Mouse (Mus musculus): Measurements from ENCODE around the gene Cbx5. TPM values are rescaled to one million over a fixed set of nuclear protein-coding genes. Genes with fewer than 3 reads are reported as not detected.

Gene Cbx5
- total RNA-seq, 4 experiments from 2014 or later = 25.0 to 34.2 (median 28.9) TPM

DNA sequence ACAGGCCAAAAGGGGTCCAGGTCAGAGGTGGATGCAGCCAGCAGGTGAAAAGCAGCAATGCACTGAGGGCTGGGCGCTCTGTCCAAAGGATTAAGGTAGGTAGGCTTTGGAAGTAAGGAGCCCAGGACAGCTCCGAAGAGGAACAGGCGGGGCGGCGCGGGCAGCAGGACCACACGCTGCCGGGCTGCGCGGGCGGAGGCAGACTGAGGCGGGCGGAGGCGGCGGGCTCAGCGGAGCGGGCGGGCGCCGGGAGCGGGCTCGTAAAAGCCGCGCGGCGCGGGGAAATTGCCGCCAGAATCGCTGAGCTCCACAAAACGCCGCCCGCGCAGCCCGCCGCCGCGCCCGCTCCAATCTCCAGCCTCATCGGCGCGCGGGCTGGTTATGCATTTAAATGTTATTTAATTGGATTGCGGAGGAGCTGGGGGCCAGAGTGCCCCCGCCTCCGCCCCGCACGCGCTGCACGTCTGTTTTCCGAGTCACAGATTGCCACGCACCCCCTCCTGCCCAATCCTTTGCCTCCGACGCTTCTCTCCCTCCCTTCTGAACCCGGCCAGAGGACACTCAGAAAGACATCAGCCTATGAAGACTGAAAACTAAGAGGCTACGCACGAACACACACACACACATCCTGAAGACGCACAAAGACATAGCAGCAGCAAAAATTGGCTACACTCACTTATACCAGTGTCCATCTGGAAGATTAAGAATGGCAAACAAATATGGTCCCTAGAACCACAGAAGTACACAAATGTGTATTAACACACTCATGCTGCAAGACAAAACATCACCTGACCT, 92.8 kb downstream of the Cbx5 start:
- no peak for DNase-seq (ENCODE audit: low spot score in 2 of 2)

DNA sequence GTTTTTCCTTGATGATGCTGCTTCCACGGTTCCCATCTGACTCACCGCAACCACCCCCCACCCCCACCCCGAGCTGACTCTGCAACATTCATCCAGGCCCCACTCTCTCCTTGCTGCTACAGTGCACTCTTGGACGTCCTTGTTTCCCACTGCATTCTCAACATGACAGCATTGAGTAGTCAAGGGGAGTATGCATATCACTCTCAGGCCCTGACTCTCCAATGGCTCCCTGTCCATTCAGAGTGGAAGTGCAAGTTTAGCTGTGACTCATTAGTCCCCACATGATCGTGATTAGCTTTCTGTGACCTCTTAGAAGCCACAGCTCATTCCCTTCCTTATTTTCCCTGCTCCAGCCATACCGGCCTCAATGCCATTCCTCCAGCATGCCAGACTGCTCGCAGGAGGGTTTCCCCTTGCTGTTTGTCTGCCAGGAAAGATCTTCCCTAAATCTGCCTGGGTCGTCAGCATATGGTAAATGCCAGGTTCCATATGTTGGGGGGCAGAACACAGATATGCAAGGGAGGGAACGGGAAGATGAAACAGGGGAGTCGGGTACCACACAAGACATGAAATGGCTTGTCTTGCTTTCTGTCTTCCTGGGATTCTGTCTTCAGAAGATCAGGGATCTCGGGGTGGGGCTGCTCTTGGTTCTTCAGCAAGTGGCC, 93.8 kb downstream of the Cbx5 start:
- no peak for DNase-seq (ENCODE audit: low spot score in 2 of 2)

DNA sequence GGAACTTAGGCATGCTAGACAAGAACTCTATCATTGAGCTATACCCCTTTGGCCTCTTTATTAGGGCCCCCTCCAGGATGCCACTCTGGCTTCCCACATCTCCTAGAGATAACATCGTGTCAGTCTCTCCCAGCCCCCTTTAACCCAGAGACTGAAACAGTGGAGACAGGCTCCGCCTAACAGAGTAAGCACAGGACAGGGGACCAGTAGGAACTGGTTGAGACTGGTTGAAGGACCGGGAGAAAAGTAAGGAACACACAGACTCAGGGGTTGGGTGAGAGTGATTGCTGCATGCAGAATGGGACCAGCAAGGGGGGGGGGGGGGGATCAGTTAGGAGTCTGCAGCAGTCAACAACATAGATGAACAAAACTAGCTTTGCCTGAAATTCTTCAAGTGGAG, 95.4 kb downstream of the Cbx5 start:
- DNase-seq (ENCODE audit: low spot score in 2 of 2) = no peak

Small RNA genes lying within 50 kb of the gene (microRNA-seq; reads per million reads assigned to microRNA genes)
- gene Mir148b = 70.7 reads per million, percentile 45 among the genes with 10 or more reads in this experiment

Other genes starting within 250 kb of the Cbx5 start
- gene Hoxc8, start 249.2 kb downstream of the Cbx5 start, total RNA-seq (2022) = 1 to 10 TPM; 1.3 to 1.5 (median 1.4) TPM
- gene Hoxc6, start 241.6 kb downstream of the Cbx5 start, total RNA-seq (2022) = 1 to 10 TPM; 4.5 to 6.3 (median 5.2) TPM
- 1 to 10 TPM; 4.6 to 5.6 (median 4.7) TPM for gene Hoxc4, start 220.9 kb downstream of the Cbx5 start, total RNA-seq (2022)
- gene Smug1, start 72.7 kb downstream of the Cbx5 start, total RNA-seq (2022) = 10 to 100 TPM in 3 of 4 experiments, 1 to 10 TPM in 1; 10.0 to 19.3 (median 12.3) TPM
- gene Hnrnpa1, start 616 bp upstream of the Cbx5 start, total RNA-seq (2022) = 100 to 1,000 TPM in 1 of 4 experiments, 10 to 100 TPM in 3; 82.7 to 111 (median 89.3) TPM
- not detected for gene Nfe2, start 18.6 kb upstream of the Cbx5 start, total RNA-seq (2022)
- 10 to 100 TPM; 34.7 to 39.4 (median 35.6) TPM for gene Copz1, start 32.9 kb upstream of the Cbx5 start, total RNA-seq (2022)
- not detected for gene Gpr84, start 70.8 kb upstream of the Cbx5 start, total RNA-seq (2022)
- 1 to 10 TPM; 5.7 to 6.4 (median 5.9) TPM for gene Zfp385a, start 100.3 kb upstream of the Cbx5 start, total RNA-seq (2022)
- gene Itga5, start 126.9 kb upstream of the Cbx5 start, total RNA-seq (2022) = 1 to 10 TPM; 4.0 to 4.9 (median 4.5) TPM
- not detected for gene Gtsf1, start 190.7 kb upstream of the Cbx5 start, total RNA-seq (2022)
- not detected for gene Gtsf2, start 208.7 kb upstream of the Cbx5 start, total RNA-seq (2022)
- gene Nckap1l, start 214.0 kb upstream of the Cbx5 start, total RNA-seq (2022) = 1 to 10 TPM in 1 of 4 experiments, under 1 TPM in 3; 0.27 to 1.0 (median 0.63) TPM